Mouse (Mus musculus) WW6 (cell line): ENCODE measurements at regions not wholly inside any gene's neighbourhood (a gene's known extent, or its start where the extent isn't known, plus 50 kb on each side); places are given as distances from the start of the nearest gene placed in this dataset.
A peak's percentile ranks its signal among the peaks of the same experiment; 100 is the strongest.
"Not testable (repeated sequence)": the region's sequence is repeated elsewhere in the genome, so short reads cannot be mapped to it uniquely, and the experiment has no call there.

Experiments used
- DNase-seq: peaks from one replicate; pipeline ENCODE4 v3.0.0-alpha.2; 2013; ENCODE audit warnings: low read depth, low spot score

DNA sequence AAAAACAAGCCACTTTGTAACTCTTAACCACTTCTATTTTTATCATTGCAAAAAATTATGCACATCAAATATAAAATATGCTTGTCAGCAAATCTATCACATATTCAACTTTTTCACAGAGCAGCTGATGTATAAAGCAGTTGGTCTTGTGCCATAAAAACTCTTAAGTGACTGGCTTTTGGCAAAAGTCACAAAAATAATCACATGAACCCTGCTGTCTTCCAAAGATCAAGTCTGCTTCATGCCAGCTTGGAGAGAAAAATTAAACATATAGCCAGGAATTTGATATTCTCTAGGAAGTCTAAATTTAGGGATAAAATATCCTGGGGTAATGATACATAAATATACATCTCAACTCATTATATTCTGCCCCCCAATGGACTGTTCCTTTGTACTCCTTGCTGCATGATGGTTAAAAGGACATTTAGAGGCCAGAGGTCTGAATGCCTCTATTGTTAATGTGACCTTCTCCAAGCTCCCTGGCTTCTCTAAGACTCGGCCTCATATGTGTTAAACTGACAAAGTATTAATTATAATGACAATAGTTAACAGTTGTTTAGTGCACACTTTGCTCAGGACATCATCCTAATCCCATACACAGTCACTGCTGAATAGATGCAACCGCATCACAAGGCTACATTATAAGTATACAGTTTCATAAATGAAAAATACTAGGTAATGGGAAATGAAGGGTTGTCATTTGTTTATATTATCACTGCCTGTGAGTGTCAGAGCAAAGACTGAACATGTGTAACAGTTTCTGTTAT lies 422.9 kb upstream of the Hs3st1 start:
- no peak for DNase-seq

DNA sequence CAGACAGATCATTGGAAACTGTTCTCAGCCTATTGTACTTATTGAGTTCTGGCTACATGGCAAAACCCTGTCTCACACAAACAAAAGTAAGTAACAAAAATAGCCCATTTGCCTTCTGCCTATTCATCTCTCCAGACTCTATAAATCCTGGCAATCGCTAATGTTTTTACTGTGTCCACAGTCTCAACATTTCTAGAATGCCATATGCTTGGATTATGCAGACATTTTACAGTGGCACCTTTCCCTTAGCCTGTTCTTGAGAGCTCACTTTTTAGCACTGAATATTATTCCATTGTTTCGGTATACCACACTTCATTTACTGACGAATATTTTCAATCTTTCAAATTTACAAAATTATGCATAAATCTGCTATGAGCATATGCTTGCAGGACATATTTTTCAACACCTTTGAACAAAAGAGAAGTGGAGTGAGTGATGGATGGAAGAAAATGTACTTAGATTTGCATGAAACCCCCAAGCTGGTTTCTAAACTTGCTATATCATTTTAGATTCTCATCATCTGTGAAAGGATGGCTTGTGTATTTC lies 381.5 kb upstream of the Hs3st1 start:
- DNase-seq, result no peak

DNA sequence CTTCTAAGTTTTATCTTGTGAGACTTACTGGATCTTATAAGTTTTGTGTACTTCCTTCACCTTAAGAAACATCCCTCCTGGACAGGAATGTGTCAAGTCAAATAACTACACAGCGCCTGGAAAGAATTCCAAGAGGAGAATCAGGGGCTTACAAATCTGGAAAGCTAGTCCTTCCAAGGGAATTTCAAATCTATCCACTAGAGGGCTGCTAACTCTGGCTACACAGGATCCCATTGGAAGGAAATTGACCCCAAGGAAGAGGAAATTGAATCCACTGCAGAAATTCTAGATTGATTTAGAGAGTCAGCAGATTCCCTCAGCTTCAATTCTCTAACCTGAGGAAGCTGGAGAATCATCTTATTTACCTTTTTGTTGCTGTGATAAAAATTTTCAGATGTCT lies 369.1 kb upstream of the Hs3st1 start:
- DNase-seq, result no peak

DNA sequence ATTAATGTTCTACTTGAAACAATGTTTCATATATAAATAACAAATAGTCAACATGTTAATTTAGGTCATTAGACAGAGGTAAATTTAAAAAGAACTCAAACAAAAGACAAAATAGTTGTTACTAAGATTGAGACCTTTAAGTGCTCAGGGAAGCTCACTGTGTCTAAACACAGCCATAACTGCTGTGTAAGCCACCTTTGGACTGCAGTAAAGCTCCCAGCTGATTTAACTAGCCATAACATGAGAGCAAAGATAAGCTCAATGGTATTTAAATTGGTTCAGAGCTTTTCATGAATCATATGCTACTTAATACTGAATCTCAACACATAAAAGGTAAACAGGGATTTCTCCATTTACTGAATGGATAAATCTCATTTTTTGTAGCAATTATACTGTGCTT lies 361.6 kb upstream of the Hs3st1 start:
- no peak for DNase-seq

DNA sequence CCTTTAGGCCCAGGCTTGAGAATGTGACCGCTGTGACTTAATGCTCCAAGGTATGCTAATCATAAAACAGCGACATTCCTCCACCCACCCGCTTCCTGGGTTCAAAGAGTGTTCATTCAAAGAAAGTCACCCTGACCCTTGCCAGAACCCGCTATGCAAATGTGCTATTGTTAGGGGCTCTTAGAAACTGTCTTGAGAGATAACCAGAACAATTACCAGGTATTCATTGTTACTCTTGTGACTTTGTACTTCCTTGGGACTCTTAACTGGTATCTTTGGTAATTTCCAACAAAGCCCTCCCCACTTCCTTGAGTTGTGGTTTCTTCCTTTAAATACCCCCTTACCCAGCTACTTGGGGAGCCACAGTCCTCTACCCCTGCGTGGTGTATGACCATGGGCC lies 334.3 kb upstream of the Hs3st1 start:
- DNase-seq, result not testable (repeated sequence)

DNA sequence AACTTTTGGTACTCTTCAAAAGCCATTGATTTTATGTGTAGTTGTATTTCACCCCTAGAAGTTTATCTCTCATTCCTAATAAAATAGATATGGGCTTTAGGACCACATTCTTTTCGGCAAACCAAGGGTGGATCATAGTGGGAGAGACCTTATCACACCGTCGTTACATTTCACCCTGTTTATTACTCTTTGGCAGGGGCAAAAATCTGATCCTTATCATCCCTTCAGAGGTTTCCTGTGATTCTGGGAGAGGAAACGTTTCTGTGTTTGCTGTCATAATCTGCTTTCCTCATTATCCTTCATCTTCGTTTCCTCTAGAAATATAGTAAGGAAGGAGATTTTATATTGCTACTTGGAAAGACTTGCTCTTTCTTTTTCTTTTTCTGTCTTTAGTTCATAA lies 290.0 kb upstream of the Hs3st1 start:
- no peak for DNase-seq

DNA sequence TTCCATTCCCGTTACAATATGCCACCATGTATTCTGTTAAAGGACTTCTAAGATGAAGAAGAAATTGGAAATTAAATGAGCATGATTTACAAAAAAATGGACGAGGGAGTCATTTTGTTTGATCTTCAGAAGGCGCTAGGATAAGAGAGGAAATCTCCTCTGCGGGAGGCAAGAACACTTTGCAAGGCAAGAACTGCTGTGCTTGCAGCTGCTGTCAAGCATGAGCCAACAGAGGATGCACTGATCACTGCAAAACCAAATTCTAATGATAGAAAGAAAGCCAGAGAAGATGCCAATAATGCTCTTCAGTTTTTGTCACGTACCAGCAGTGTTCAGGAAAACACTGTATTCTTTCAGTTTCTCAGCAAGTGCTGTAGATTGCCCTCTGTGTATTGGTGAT lies 279.2 kb upstream of the Hs3st1 start:
- DNase-seq, result no peak

DNA sequence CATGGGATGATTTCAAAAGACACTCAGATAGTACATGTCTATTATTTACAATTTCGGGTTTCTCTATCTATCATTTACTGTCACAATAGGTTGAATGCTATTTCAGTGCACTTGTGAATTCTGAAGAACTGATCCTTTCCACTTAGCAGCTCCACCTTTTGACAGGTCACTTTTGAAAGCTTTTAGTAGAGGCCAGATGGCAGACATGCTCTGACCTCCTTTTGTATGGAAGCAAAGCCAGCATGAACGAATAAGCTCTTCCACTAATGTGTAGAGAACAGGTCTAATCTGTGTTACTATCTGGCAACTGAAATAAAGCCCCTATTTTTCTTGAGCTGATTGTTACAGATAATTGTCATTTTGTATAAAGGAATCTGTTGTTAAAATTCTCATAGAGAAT lies 278.4 kb upstream of the Hs3st1 start:
- no peak for DNase-seq

DNA sequence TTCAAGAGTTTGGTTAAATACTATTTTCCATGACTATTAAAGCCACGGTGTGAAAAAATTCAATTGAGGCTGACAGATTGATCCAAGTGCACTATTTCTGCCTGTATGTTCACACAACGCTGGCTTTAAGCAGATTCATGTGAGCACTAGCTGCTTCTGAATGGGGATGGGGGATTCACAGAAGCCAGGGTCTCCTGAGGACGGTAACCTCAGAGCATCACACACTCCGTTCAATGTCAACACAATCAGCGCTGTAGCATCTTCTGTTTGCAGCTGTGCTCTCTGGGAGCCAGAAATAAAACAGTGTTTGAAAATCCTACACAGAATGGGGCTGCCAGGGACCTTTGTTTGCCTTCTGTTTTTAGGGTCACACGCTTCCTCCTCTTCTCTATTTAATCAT lies 275.0 kb upstream of the Hs3st1 start:
- DNase-seq, result no peak

DNA sequence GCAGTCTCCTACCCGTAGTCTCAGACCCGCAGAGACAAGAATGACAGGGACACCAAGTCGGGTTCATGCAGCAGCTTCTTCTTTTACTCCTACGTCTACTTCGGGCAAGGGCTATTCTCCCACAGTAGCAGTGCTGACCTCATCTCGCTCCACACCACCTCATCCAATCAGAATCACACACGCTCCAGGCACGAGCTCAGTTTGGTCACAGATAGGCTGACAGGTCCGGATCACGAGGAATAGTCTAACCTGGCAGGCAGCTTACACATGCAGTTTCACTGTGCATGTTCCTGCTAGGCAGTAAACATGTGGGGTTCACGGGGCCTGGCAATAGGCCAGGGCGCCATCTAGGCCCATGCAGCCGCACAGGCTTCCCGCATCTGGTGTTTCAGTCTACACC lies 260.7 kb upstream of the Hs3st1 start:
- no peak for DNase-seq

DNA sequence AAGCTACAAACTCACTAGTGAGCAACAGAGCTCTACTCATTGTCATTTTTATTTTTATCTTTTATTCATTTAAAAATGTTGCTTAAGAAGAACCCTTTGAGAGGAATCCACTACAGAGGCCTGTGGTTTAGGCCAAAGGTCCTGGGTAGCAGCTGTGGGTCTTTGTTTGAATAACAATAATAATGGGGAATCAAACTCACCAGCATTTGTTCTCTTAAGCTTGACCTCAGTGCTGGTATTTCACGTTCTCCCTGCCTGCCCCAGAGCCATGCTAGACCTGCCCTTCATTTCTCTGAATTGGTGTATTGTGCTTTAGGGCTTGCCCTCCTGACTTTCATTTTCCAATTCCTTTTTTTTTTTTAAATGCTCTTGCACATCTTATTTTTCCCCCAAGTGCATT lies 232.8 kb upstream of the Hs3st1 start:
- DNase-seq, result no peak

DNA sequence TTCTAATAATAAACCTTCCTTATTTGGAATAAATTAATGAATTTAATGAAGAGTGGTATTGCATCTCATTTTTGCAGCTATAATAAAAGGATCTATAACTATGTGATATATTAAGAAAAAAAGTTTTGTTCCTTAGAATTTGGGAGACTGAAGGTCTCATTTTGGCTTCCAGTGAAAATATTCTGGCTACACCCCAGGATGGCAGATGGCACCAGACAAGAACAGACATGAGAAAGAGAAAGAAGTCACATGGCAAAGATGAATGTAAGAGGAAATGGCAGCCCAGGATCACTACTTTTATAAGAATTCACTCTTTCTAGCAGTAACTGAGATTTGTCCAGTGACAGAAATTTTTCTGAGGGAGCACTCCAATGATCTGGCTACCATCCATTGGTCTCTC lies 209.1 kb upstream of the Hs3st1 start:
- no peak for DNase-seq

DNA sequence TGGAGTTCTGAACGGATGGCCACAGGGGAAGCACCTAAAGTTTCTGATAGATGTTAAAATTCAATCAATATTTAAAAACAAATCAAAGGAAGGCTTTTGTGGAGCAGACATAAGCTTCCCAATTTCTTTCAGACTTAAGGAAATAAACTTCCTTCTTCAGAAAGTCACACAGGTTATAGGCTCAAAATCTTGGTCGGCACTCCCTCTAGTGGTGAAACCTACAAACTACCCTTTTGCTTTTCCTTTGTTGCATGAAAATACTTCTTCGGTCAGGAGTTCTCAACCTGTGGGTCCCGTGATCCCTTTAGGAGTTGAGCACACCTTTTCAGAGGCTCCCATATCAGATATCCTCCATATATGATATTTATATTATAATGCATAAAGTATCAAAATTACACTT lies 205.7 kb upstream of the Hs3st1 start:
- DNase-seq, result peak; percentile 3

DNA sequence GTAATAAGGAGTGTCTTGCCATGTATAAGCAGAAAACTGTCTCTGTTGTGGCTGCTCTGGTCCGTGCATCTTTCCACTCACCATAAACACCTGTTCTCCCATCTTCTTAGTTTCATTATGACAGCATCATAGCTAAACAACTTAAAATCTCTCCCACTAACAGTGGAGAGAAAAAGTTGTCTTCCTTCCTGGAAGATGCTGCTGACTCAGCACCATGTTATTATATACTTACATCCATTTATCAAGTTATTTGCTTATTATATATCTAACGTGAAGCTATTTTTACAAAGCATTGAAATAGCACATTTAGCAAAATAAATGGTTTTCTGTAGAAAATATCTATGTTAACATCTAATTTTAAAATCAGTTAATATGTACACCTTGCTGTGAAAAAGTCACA lies 180.3 kb upstream of the Hs3st1 start:
- no peak for DNase-seq

DNA sequence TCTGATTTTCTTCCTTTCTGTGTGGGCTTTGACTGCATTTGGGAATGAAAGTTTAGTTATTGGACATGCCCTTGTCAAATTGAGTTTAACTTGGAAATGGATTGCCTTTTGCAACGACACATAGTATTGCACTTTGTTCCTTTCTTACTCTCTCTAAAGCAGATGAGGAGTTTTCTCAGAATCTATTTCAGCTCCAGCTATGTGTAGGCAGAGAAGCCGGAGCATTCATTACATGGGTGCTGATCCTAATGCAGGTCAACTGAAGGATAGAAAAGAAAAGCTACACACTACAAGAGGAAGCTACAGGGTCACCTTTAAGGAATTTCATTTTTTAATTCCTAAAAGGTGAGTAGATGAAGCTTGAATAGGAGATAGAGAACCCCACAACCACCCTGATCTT lies 176.6 kb upstream of the Hs3st1 start:
- DNase-seq, result no peak

DNA sequence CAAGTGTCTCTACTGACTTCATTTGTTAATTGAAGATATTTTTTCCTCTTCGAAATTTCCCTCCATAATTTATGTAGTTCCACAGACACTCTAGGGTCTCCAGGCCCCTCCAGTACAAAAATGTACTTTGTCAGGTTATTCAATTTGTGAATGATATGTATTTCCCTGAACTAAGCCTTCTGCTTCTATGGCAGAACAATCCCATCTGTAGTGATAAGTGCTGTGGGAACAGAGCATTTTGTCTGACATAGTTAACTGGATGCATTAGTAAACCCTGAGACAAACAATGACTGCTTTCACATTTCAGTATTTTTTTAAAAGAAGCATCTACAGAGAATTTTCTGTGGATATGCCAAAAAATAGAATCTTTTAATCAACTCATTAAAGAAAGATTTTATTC lies 154.1 kb upstream of the Hs3st1 start:
- no peak for DNase-seq

DNA sequence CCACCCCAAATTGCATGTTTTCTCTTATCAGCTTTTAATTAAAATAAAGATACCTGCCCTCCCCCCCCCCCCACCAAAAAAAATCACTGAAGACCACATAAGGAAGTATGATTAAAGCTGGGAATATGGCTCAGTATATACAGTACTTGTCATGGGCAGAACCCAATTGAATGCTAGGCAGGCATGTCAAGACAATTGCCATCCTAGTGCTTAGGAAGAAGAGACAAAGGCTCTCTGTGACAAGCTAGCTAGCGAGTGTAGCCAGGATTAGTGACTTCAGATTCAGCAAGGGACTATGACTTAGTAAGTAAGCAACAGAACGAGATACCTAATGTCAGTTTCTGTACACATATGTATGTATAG lies 116.4 kb upstream of the Hs3st1 start:
- DNase-seq, result no peak

DNA sequence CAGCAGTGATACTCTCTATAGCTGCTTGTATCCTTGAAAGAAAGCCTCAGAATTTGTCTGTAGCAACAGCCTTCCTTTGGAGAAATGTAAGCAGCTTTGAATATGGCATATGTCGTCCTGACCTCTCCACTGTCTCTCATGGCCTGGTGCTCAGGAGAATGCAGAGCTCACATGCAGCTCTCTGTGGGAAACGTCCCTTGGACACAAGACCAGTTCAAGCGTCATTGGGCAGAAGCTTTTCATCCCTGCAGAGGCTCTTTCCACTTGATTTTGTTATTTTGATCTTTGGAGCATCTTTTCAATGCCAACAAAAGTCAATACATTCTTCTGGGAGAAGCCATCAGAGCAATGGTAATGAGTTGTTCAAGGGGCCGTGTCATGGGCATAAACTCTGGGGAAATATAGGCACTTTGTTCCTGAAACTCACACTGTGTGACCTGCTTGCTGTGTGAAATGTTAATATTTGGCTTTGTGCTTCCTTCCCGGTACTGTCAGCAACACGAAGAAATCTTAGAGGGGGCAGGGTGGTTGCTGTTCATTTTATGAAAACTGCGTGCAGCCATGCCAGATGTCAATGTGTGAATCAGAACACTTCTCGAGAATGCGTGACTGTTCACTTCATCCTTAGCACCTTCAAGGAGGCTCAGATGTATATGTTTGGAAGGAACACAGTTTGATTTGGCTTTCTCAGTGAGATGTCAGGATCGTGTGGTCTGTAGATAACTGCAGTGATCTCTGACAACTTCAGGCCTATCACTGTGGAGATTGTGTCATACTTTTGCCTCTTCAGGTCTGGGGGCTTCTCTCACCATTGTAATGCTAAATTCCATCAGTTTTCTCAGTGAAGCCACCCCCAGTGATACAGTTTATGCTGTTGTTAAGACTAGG lies 115.8 kb upstream of the Hs3st1 start:
- no peak for DNase-seq

DNA sequence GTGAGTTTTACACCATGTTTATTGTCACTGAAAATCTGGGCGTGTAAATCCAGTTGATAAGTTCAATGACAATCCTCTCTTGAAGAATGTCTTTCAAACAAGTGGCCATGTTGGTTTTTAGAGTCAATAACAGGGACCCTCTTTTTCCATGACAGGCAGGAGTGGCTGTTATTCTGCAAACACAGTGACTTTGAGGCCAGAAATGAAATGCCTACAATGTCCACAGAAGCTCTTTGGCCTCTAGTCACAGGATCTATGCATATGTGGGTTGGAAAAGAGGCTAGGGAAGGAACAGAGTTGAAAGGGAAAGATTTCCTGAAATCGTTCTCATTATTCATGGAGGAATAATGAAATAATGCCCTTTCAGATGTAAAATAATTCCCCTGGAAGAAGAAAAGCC lies 101.9 kb upstream of the Hs3st1 start:
- no peak for DNase-seq

DNA sequence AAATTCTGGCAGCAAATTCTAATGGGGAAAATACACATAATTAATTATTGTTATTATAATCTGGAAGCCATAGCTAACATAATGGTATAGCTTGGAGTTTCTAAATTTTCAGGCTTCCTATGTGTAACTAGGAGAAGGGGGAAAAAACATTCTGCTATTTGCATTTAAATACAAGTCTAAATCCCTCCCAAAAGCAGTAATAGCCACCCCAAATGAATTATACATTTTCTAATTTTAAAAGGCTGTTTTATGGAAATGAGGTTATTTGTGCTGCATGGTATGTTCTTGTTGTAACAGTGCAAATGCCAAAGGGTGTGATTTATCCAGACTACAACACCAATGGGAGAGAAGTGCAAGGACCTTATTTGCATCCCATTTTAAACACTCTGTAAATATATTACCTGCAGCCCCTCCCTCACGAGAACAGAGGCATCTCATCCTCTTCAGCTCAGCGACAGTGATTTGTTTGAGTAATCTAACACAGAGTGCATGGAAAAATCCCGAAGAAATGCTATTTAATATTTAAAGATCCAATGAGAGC lies 101.4 kb upstream of the Hs3st1 start:
- no peak for DNase-seq

DNA sequence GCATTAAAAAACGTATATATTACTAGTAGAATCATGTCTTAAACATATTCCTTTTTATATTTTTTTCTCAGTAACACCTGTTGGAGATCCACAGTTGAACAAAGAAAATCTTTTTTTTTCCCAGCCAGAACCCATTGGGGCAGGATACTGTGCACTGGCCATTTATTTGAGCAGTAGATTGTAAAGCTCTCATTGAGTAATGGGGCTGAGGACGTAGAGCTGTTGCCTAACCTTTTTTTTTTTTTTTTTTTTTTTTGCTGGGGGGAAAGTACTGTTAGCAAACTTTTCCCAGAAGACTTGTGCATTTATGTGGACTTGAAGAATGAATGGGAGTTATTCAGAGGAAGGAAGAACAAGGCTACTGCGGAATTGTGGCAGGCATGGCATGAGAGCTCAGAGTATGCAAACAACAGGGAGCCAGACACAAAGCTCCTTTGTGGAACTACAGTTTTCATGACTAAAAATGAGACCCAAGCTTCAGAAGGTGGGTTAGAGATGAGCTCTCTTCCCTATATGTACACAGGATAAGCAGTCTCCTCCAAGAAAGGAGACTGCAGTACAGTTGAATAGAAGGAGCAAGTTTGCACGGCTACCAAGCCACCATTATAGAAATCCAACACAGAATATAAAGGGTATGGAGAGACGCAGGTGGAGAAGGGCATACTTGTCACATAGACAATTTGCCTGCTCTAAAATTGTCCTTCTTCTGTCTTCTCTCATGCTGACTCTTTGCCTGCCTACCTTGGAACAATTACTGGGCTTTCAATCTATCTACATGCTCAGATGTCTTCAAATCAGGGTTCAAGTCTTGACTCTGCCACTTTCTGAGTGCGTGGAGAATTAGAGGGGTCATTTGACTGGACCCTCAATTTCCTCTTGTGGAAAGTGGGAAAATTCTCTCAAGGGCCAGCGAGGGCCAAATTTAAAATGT lies 100.7 kb upstream of the Hs3st1 start:
- DNase-seq, result no peak

DNA sequence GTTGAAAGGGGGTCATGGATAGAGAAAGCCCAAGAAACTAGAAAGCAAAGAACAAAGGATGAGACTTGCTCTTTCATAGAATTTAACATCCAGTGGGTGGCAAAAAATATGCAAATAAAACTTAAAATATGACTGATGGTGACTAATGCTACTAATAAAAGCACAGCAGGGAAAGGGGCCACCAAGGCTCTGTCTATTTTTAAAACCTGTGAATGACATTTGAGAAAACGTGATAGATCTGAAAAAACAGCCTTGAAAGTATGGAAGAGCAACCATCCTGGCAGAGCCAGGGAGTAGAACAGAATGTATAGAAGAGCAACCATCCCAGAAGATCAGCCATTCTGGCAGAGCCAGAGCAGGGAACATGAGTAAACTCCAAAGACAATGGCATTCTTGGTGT lies 91.9 kb upstream of the Hs3st1 start:
- no peak for DNase-seq
